Mouse (Mus musculus) cerebellum, postnatal 36 days (tissue): ENCODE data around the gene Mbtps1.
A peak's percentile ranks its signal among the peaks of the same experiment; 100 is the strongest.

Source experiments
- DNase-seq, 2 experiments: peaks; one replicate each; pipeline ENCODE4 v3.0.0; 2021 to 2022; ENCODE audit warnings: mixed read lengths in 2 of 2

Gene Mbtps1

DNA sequence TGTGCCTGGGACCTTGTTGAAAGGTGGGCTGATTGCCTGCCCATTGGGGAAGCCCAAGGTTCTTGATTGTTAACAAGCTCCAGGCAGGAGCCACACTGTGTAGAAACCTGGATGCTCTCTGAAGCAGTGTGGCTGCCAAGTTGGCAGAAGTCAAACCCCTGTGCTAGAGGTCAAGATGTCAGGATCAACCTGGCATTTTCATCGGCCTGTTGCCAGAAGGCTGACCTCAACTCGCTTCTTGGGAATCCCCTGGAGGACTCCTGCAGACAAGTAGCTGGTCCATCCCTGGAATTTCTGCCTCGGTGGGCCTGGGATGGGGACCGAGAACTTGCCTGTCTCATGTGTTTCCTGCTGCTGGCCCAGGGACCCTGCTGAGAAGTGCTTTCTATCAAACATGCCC lies 56.4 kb downstream of the Mbtps1 start:
- peak; percentile 24 to 34 for DNase-seq

DNA sequence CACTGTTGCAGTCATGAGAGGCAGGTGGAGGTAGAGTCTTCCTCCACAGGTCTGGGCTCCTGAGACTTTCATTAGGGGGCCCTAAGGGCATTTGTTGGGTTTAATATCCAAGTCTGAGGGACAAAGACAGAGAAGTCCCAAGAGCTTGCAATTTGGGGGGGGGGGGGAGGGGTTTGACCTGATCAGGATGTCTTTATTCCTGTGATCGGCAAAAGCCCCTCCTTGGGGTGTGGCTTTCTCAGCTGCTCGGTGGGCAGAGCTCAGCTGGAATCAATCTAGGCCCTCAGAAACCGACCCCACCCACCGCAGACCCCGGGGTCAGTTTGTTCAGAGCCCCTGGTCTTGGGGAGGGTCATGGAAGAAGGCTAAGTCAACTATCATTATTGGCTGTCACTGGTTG lies 56.9 kb downstream of the Mbtps1 start, which contains the start of gene Slc38a8:
TSS of gene Slc38a8 (minus strand) at position 101 of the 400 bp plus-strand sequence.
- DNase-seq, result no peak

DNA sequence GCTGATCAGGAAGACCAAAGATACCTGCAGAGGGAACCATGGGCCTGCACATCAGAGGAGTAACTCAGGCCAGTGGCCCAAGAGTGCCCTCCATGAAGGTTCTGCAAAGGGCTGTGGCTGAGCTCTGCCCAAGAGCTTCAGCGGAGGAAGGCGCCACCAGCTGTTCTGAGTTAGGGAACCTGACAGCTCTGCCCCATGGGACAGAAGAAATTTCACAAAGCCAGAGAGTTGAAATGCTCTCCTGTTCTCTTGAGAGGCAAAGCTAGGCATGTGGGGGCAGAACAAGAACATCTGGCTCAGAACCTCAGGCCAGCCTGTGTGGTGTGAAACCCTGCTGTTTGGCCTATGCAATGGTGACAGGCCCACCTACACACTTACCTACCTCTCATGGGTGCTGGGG lies 58.7 kb downstream of the Mbtps1 start:
- DNase-seq, result no peak

DNA sequence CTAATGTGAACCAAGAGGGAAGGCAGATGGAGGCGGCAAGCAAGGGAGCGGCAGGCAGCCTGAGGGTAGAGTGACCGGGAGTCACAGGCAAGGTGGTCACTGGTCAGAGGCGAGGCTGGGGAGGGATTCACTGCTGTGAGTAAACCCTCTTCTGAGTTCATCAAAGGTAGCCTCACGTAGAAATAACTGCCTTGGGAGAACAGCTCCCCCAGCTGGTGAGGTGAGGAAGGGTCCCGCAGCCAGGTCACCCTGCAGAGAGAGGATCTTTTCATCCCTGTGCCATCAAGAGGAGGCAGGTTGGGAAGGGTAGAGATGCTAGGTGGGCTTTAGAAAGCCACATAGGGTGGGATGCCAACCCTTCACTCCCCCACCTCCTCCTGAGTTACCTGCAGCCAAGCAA lies 61.7 kb downstream of the Mbtps1 start:
- DNase-seq, result no peak

DNA sequence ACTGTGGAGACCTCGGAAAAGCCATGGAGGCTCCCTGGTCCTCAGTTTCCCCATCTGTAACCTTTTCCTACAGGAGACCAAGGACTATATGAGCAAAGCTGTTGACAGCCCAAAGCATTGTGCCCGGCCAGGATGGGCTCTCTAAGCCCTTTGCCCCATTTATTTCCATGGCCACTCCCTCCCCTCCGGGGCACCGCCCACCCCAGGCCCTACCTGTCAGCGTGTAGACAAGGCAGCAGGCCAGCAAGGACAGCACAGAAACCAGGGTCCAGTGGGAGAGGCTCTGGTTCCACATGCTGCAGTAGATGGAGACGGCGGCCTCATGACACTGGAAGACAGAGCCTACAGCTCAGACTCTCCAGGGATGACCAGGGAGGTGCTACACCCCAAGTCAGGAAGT lies 71.4 kb downstream of the Mbtps1 start:
- DNase-seq, result no peak

DNA sequence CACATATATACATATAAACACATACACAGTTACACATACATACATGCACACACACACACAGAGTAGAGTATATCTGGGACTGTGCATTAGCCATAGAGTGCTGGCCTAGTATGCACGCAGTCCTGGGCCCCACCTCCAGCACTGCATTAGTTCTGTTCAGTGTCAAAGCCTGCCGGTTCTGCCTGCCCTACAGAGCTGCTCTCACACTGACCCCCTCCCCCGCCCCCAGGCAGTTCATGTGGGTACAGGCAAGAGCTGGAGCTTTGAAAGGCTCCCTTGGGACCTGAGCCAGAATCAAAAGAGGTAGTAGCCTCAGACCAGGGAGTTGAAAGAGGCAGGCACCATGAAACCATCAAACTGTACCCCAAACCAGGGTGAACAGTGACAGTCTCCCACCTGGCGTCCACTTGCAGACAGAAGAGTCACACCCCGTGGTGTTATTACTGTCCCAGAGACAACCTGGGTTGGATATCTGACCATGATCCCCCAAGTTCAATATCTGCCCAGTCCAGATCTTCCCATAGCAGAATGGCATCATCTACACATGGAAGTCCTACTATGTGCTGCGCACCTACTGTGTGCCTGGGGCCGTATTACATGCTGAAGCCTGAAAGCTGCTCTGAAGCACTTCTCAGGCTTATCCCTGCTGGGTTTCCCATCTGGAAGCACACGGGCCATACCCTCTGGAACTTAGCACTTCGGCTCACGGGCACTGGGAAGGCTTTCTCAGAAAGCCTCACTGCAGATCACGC lies 74.2 kb downstream of the Mbtps1 start:
- no peak for DNase-seq

DNA sequence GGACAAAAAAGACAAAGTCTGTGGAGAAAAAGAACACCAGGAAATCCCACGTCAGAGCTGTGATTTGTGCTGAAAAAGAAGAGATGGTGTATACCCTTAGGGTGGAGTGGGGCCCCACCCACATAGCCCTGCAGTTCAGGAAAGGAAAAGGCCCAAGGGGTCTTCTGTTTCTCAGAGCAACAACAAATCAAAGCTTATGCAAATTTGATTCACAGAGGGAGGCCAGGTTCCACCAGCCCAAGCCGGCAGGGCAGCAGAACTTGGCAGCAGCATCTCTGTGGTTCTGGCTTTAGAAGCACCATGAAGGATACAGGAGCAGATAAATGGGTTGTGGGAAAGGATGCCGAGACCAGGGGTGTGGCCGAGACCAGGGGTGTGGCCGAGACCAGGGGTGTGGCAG lies 79.9 kb downstream of the Mbtps1 start:
- no peak for DNase-seq

DNA sequence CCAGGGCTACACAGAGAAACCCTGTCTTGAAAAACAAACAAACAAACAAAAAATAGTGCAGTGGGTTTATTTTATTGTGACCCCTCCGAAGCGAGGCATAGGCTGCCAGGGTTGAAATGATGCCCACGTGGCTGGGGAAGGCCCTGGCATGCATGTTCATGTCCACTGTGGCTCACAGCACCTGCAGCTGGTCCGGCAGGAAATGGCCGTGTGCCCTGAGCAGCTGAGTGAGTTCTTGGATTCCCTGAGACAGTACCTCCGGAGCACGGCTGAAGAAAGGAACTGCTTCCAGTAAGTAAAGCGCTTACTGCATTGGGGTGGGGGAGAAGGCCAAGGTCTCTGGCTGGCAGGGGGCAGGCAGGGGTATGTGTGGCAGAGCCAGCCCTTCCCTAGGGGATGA lies 90.4 kb downstream of the Mbtps1 start:
- DNase-seq, result no peak

DNA sequence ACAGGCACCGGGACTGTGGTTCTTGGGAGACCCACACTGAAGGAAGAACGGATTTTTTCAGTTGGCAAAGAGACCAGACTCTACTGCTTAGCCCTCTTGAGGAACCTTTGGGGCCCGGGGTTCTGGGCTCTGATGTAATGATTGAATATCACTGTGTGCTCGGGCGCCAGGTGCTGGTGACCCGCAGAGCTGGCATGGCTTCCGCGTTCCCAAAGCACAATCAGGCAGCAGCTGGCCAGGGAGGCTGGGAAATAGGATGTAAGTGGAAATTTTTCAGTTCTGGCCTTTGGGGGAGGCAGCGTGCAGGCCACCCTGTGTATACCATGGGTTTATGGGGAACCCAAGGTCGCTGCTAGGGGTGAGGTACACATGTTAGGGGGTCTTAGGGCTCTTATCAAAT lies 91.7 kb downstream of the Mbtps1 start:
- no peak for DNase-seq

DNA sequence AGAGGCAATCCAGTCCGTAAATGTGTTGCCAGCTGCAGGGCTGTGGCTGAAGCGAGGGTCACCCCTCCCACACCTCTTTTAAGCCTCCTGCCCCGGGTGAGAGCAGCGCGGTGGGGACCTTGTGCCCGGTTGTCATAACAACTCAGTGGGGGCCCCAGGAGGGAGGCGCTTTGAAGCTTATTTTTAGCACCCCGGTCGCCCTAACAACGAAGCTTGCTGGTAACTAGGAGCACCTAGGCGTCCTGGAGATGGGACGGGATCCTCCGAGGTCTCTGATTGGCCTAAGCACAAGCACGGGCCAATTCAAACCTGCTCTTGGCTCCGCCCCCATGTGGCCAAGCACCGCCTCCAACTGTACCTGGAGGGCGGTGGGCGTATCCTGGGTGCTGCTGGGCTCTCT lies 92.4 kb downstream of the Mbtps1 start:
- no peak for DNase-seq

DNA sequence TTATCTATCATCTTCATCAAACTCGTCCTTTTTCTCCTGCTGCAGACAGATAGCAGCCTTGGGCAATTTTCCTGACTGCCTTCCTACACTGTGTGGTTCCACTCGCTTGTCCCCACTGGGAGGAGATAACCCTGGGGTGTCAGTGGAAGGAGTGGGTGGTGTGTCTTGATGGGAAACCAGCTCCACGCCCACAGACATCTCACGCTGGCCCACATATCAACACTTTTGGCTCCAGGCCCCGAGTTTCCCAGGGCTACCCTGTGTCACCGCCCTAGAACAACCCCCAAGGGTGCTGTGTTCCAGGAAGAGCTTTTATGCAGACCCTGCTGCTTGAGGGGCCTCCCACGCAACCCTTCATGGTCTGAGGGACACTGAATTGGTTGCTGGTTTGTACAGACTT lies 94.8 kb downstream of the Mbtps1 start:
- DNase-seq, result no peak

DNA sequence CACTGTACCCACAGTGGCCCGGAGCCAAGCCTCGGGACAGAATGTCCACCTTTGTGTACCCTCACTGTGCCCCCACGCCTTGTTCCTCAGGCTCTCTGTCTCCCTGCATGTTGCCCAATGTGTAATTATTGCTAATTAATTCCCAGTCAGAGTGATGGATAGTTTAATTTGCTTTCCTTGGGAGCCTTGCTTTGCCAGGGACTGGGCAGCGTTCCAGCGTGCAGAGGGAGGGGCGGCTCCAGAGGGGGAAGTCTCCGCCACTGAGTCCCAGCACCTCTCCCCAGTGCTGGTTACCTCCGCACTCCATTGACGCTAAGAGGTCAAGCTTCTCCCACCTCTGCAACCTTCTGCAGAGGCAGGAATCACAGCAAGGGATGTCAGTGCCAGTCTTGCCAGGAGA lies 97.2 kb downstream of the Mbtps1 start:
- no peak for DNase-seq

DNA sequence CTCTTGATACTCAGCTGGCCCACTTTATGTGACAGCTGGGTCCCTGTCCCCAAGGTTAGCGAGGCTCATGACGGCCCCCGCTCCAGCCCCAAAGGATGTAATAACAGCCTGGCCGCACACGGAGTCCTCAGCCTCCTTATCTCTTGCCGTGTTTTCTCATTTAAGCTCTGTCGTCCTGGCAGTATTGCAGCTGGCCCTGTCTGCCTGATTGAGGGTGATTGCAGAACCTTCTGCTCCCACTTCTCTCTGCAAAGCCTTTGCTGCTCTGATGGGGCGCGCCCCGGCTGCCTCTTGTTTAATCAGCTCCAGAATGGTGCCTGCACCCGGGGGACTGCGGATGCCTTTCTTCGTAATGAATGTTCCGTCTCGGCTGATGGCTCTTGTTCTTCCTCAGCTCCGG lies 98.8 kb downstream of the Mbtps1 start:
- no peak for DNase-seq
